Mouse (Mus musculus) ES-Bruce4 (cell line): ENCODE measurements around the gene Hist1h1d.

ENCODE experiments used
- CTCF ChIP-seq: IDR thresholded peaks from one replicate; pipeline ENCODE4 v1.8.1; 2011; ENCODE audit warnings: low read depth, low read length
- EP300 ChIP-seq: IDR thresholded peaks from 2 replicates; pipeline ENCODE4 v1.6.1; 2011; ENCODE audit warnings: low read depth, low read length; ENCODE audit not compliant: insufficient read depth
- POLR2A ChIP-seq: IDR thresholded peaks from one replicate; pipeline ENCODE4 v1.8.1; 2011; ENCODE audit warnings: low read length; ENCODE audit not compliant: insufficient read depth

DNA sequence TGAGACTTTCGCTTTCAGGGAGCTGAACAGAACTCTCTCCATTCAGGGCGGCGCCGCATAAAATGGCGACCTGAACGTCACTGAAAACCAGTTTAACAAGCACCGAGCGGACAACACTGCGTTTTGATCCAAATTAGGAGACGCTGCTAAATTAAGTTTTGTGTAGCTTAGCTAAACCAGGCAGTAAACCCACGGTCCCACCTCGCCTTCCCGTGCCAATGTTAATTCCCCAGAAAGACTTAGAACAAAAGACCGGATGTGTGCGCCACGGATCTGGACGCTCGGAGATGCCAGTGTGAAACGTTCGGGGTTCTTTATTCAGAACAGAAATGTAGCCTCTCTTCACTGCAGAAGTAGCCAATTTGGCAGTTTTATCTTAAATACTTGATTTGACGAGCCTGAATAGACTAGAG is 32.0 kb downstream of the Hist1h1d start:
- TF ChIP-seq EP300, result no peak
- peak; percentile 33 for TF ChIP-seq POLR2A
- TF ChIP-seq CTCF, result no peak
